Mouse (Mus musculus) G1E (cell line): ENCODE measurements around the gene Gm10972. TPM values are rescaled to one million over a fixed set of nuclear protein-coding genes. Genes with fewer than 3 reads are reported as not detected.
A peak's percentile ranks its signal among the peaks of the same experiment; 100 is the strongest.
"Not testable (repeated sequence)": the region's sequence is repeated elsewhere in the genome, so short reads cannot be mapped to it uniquely, and the experiment has no call there.

Source experiments
- ATAC-seq: 2 replicates; pipeline ENCODE4 v1.8.0; 2016; ENCODE audit warnings: mild to moderate bottlenecking; ENCODE audit not compliant: insufficient number of reproducible peaks, poor library complexity, low FRiP score, severe bottlenecking; ENCODE audit errors: extremely low read depth
- DNase-seq: peaks from one replicate; pipeline ENCODE4 v3.0.0; 2012; ENCODE audit warnings: low spot score
- H3K27me3 ChIP-seq: 2 replicates; pipeline ENCODE4 v1.6.1; 2012; ENCODE audit warnings: mild to moderate bottlenecking, low read length, inconsistent platforms; ENCODE audit not compliant: insufficient read depth
- H3K36me3 ChIP-seq: replicated peaks from 2 replicates; pipeline ENCODE3; 2012; ENCODE audit warnings: mild to moderate bottlenecking, inconsistent platforms
- H3K4me1 ChIP-seq: 2 replicates; pipeline ENCODE4 v1.6.1; 2012; ENCODE audit warnings: low read depth, low read length, inconsistent platforms, mixed read lengths; ENCODE audit not compliant: insufficient read depth
- H3K4me3 ChIP-seq: 2 replicates; pipeline ENCODE4 v1.5.1; 2012; ENCODE audit warnings: low read depth, mild to moderate bottlenecking, inconsistent platforms, low read length, moderate library complexity, mixed read lengths
- H3K9me3 ChIP-seq: replicated peaks from 2 replicates; pipeline ENCODE4 v1.6.1; 2012; ENCODE audit warnings: inconsistent platforms
- CTCF ChIP-seq: IDR thresholded peaks from 2 replicates; pipeline ENCODE4 v1.5.1; 2012; ENCODE audit warnings: low read depth, low read length, inconsistent platforms, mixed read lengths
- GATA1 ChIP-seq: IDR thresholded peaks from 2 replicates; pipeline ENCODE4 v1.6.1; 2012; ENCODE audit warnings: borderline replicate concordance, low read length, inconsistent platforms, mixed read lengths
- GATA2 ChIP-seq: IDR thresholded peaks from 2 replicates; pipeline ENCODE4 v1.6.1; 2012; ENCODE audit warnings: low read depth, low read length, inconsistent platforms, borderline replicate concordance
- POLR2AphosphoS5 ChIP-seq: IDR thresholded peaks from 2 replicates; pipeline ENCODE4 v1.6.1; 2012; ENCODE audit warnings: low read depth, low read length, inconsistent platforms; ENCODE audit not compliant: insufficient replicate concordance
- TAL1 ChIP-seq: conservative IDR thresholded peaks from 2 replicates; pipeline ENCODE4 v1.6.1; 2012; ENCODE audit warnings: low read depth, low read length, inconsistent platforms, mixed read lengths
- polyA plus RNA-seq: library from polyadenylated mRNA; stranded (reverse); fragments of >175 nt; gene quantifications from 2 replicates; pipeline ENCODE4 v1.2.3, GENCODE M21; 2012
- total RNA-seq, 2 experiments: library from RNA; stranded (forward) in 1 of 2; stranded (reverse) in 1 of 2; fragments of 200-1000 nt in 1 of 2; fragments of >200 nt in 1 of 2; fragmentation: Nextera tagmentation in 1 of 2; gene quantifications; 2 replicates each; pipeline ENCODE4 v1.2.3; 2014 to 2017

The Gm10972 gene
- total and polyA plus RNA-seq, 3 experiments, result not detected

DNA sequence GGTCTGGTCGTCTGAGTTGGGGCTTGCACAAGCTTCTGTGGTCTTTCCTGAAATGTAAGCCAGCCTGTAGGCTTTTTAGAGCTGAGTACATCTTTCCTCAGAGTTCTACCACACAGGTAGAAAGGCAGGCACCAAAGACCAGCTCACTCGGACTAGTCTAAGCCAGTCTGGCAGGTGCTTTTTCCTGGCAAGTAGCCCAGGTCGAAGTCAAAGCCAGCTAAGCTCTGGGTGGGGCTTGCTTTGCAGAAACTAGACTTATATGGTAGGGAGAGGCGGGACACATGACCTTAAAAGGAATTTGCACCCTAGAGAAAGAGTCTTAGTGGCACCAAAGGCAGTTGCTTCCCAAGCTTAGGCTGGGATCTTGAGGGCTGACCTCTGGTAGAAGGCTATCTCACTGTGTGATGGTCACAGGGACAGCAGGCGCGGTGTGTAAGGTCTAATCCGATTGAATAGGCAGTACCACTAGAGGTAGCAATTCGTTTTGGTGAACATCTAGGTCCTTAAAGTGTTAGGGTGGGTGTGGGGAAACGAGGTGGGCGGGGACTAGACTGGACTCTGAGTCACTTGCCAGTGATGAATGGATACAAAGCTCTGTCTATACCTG, 16.3 kb downstream of the Gm10972 start:
- Histone ChIP-seq H3K4me1 (peaks cover 21% of the 10 kb centered on the region), H3K4me3 (peak overlapping the region; percentile 60; the same call in 1 of the 2 replicates)
- H3K9me3 ChIP-seq, H3K27me3 ChIP-seq, H3K36me3 ChIP-seq: not testable (repeated sequence)
- ATAC-seq (peak; percentile 59), DNase-seq (peak; percentile 34)

DNA sequence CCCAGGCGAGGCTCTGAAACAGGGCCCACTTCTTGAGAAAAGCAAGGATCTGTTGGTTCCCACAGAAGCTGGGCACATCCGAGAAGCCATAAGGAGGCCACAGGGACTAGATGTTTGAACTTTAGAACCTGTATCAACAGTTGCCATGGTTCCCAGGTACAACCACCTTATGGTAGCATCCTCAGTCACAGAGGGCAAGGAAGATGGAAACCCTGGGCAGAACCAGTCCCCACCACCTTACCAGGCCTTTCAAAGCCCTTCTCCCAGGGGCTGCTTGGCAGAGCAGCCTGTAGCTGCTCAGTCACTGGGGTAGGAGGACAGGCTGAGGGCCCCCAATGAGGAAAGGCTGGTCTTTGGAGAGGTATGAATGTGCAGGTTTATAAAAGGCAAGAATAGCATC, 17.9 kb downstream of the Gm10972 start:
- H3K36me3 ChIP-seq, H3K9me3 ChIP-seq, DNase-seq, H3K27me3 ChIP-seq, H3K4me3 ChIP-seq, ATAC-seq: not testable (repeated sequence)
- H3K4me1 ChIP-seq, result peaks cover 28% of the 10 kb centered on the region

DNA sequence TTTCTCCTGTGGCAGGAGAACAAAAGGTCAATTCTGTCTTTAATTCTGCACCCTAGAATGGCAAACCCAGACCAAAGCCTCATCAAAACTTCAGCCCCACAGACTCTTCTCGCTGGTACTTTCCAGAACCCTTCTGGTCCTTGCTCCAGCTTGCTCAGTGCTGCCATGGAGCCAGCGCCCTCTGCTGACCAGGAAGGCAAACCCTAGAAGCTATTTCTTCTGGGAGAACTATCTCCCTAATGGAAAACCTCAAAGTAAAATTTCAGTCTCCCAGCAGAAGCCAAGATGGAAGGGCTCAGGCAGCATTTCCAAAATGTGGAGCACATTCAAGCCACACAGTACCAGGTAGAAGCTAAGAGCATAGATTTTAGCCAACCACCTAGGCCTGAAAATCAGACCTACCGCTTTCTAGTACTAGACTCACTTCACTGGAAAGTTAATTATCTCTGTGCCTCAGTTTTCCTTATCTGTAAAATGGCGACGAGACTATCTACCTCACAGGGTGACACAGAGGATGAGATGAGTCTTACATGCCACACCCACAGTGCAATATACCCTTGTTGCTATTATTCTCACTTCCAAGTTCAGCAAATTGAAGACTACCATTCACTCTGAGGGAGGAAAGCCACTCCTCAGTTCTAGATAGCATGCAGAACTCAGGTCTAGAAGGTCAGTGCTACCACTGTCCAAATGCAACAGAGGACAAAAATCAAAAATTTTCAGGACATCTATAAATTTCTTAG, 22.3 kb downstream of the Gm10972 start:
- peaks cover 14% of the 10 kb centered on the region for H3K27me3 ChIP-seq
- not testable (repeated sequence) for H3K4me3 ChIP-seq, ATAC-seq, H3K36me3 ChIP-seq, DNase-seq, H3K9me3 ChIP-seq
- H3K4me1 ChIP-seq, result peaks cover 18% of the 10 kb centered on the region

DNA sequence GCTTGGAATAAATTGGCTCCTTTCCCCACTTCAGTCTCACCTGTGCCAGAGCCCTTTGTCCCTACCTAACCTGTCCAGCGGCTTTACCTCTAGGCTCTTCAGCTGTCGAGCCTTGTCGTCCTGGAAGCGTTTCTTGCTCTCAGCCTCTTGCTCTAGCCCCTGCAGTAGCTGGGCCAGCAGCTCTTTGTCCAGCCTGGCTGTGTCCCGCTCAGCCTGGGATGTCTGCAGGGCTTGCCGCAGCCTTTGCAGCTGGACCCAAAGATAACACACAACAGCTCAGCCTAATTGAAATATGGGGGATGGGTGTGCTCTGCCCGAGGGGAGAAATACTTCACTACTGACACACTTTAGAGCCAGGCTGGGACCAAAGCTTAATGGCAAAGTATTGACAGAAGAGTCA, 23.0 kb downstream of the Gm10972 start:
- TF ChIP-seq TAL1, result peak; percentile 70
- Histone ChIP-seq H3K4me1 (peaks cover 18% of the 10 kb centered on the region), H3K4me3 (peak overlapping the region; percentile 8; the same call in 1 of the 2 replicates), H3K27me3 (peaks cover 14% of the 10 kb centered on the region)
- ATAC-seq, result peak; percentile 88
- DNase-seq, H3K36me3 ChIP-seq, H3K9me3 ChIP-seq: not testable (repeated sequence)

DNA sequence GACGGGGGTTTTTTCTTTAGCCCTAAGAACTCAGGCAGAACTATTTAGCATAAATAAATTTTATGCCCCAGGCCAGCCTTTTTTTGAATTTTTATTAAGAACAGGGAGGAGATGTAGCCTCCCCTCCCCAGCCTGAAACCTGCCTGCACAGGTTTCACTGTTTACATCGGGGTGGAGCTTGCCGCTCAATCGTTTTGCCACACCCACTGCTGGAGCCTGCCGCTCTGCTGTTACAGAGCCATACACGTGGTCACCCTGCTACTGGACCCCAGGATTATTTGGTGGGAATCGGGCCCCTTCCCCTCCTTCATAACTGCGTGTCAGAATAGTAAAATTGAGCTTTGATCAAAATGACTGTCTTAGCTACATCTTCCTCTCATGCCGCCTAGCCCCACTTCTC, 32.2 kb downstream of the Gm10972 start:
- not testable (repeated sequence) for H3K36me3 ChIP-seq, ATAC-seq, DNase-seq, H3K4me3 ChIP-seq, H3K9me3 ChIP-seq
- Histone ChIP-seq H3K27me3 (peaks cover 30% of the 10 kb centered on the region), H3K4me1 (peaks cover 13% of the 10 kb centered on the region)

DNA sequence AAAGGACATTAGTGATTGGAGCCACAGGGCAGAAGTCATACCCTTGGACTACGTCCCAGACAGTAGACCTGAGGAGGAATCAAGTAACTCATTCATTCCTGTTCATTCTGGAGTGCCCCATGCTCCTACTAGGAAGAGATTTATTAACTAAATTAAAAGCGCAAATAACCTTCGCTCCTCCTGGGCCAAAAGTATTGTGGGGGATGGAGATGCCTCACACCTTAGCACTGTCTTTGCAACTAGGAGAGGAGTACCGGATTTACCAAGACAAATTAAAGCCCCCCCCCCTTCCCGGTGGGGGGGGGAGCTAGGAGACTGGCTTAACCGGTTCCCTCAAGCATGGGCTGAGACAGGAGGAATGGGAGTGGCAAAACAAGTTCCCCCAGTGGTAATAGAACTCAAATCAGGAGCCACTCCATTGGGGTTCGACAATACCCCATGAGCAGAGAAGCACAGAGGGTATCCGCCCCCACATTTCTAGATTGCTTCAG, 36.5 kb downstream of the Gm10972 start:
- peaks cover 40% of the 10 kb centered on the region for H3K4me1 ChIP-seq

DNA sequence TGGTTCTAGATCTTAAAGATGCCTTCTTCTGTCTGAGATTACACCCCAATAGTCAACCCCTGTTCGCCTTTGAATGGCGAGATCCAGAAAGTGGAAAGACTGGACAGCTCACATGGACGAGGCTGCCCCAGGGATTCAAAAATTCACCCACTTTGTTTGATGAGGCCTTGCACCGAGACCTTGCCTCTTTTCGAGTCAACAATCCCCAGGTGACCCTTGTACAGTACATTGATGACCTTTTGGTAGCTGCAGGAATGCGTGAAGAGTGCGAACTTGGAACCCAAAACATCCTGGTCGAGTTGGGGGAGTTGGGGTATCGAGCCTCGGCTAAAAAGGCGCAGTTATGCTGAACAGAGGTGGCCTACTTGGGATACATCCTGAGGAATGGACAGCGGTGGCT, 37.1 kb downstream of the Gm10972 start:
- not testable (repeated sequence) for H3K4me3 ChIP-seq, H3K36me3 ChIP-seq, H3K9me3 ChIP-seq, DNase-seq, ATAC-seq
- Histone ChIP-seq H3K4me1 (peaks cover 38% of the 10 kb centered on the region), H3K27me3 (peaks cover 48% of the 10 kb centered on the region)

More for the DNA sequence above, 36.5 kb downstream of the Gm10972 start:
- Histone ChIP-seq H3K9me3 (no peaks in the 10 kb centered on the region), H3K27me3 (peaks cover 49% of the 10 kb centered on the region), H3K36me3 (no peaks in the 10 kb centered on the region), H3K4me3 (no peak overlapping the region)
- ATAC-seq, result no peak
- TF ChIP-seq GATA1 (no peak), POLR2AphosphoS5 (no peak), GATA2 (no peak), TAL1 (no peak), CTCF (no peak)
- no peak for DNase-seq
